Mouse (Mus musculus): Measurements from ENCODE around the gene Scap. TPM values are rescaled to one million over a fixed set of nuclear protein-coding genes. Genes with fewer than 3 reads are reported as not detected.
"Not testable (repeated sequence)": the region's sequence is repeated elsewhere in the genome, so short reads cannot be mapped to it uniquely, and the experiment has no call there.

The Scap gene
- polyA plus RNA-seq, 1 experiment from 2014 or later: 14.9 TPM

GRCm38 (mm10) chr9:110403240-110403639 lies 70.2 kb downstream of the Scap start:
- not testable (repeated sequence) for ATAC-seq; H3K9ac ChIP-seq (ENCODE audit: low read depth, low read length); H3K4me2 ChIP-seq (replicated peaks; ENCODE audit: low read depth); H3K4me3 ChIP-seq (ENCODE audit: low read depth, low read length); H3K27me3 ChIP-seq (replicated peaks; ENCODE audit: control insufficient read depth, insufficient read depth, low read length); H3K9me3 ChIP-seq (ENCODE audit: control insufficient read depth); H3K4me1 ChIP-seq (replicated peaks; ENCODE audit: control insufficient read depth, insufficient read depth, low read length); H3K27ac ChIP-seq (ENCODE audit: low read depth, low read length); H3K36me3 ChIP-seq (ENCODE audit: control insufficient read depth, insufficient read depth)
- 72% methylated on average over 4 of the region's 4 CpGs for WGBS
- TF ChIP-seq CTCF (IDR thresholded peaks at IDR 0.05; ENCODE audit: low read depth): peak; percentile 34

GRCm38 (mm10) chr9:110407311-110408098 lies 74.4 kb downstream of the Scap start:
- WGBS: 1% methylated on average over 41 of the region's 41 CpGs
- no peak for TF ChIP-seq CTCF (IDR thresholded peaks at IDR 0.05; ENCODE audit: low read depth)
- Histone ChIP-seq H3K4me1 (replicated peaks; ENCODE audit: control insufficient read depth, insufficient read depth, low read length) (no peaks in the 10 kb centered on the region), H3K4me3 (ENCODE audit: low read depth, low read length) (peak overlapping the region; percentile 93), H3K27ac (ENCODE audit: low read depth, low read length) (peak overlapping the region; percentile 64), H3K27me3 (replicated peaks; ENCODE audit: control insufficient read depth, insufficient read depth, low read length) (no peaks in the 10 kb centered on the region), H3K9ac (ENCODE audit: low read depth, low read length) (peak overlapping the region; percentile 85), H3K36me3 (ENCODE audit: control insufficient read depth, insufficient read depth) (no peaks in the 10 kb centered on the region), H3K9me3 (ENCODE audit: control insufficient read depth) (no peaks in the 10 kb centered on the region), H3K4me2 (replicated peaks; ENCODE audit: low read depth) (peak overlapping the region; percentile 81)
- ATAC-seq: peak; percentile 49

- Histone ChIP-seq H3K4me2 (replicated peaks; ENCODE audit: low read depth) (peak within 1 kb of the TSS; percentile 81), H3K9me3 (ENCODE audit: control insufficient read depth) (no peaks in the 10 kb centered on the region), H3K27ac (ENCODE audit: low read depth, low read length) (peak within 1 kb of the TSS; percentile 69), H3K9ac (ENCODE audit: low read depth, low read length) (peak within 1 kb of the TSS; percentile 85), H3K4me1 (replicated peaks; ENCODE audit: control insufficient read depth, insufficient read depth, low read length) (no peaks in the 10 kb centered on the region), H3K27me3 (replicated peaks; ENCODE audit: control insufficient read depth, insufficient read depth, low read length) (no peaks in the 10 kb centered on the region), H3K36me3 (ENCODE audit: control insufficient read depth, insufficient read depth) (no peaks in the 10 kb centered on the region), H3K4me3 (ENCODE audit: low read depth, low read length) (peak within 1 kb of the TSS; percentile 93)
- no peak for TF ChIP-seq CTCF (IDR thresholded peaks at IDR 0.05; ENCODE audit: low read depth)
- under 1% methylated on average over 39 of the region's 39 CpGs for WGBS
- peak; percentile 95 for ATAC-seq
These were observed 75.1 kb downstream of the Scap start, which contains the start of gene Ptpn23 for GRCm38 (mm10) chr9:110408099-110408773. TSS of gene Ptpn23 (minus strand) at chr9:110408213.

- Histone ChIP-seq H3K9ac (ENCODE audit: low read depth, low read length) (no peak overlapping the region), H3K27me3 (replicated peaks; ENCODE audit: control insufficient read depth, insufficient read depth, low read length) (no peaks in the 10 kb centered on the region), H3K27ac (ENCODE audit: low read depth, low read length) (no peak overlapping the region), H3K9me3 (ENCODE audit: control insufficient read depth) (no peaks in the 10 kb centered on the region), H3K36me3 (ENCODE audit: control insufficient read depth, insufficient read depth) (no peaks in the 10 kb centered on the region), H3K4me3 (ENCODE audit: low read depth, low read length) (no peak overlapping the region), H3K4me1 (replicated peaks; ENCODE audit: control insufficient read depth, insufficient read depth, low read length) (no peaks in the 10 kb centered on the region), H3K4me2 (replicated peaks; ENCODE audit: low read depth) (no peak overlapping the region)
- ATAC-seq: no peak
- WGBS: 39% methylated on average over 6 of the region's 6 CpGs
- TF ChIP-seq CTCF (IDR thresholded peaks at IDR 0.05; ENCODE audit: low read depth): peak; percentile 93
These were observed 78.1 kb downstream of the Scap start for GRCm38 (mm10) chr9:110410908-110411887.

- H3K4me1 ChIP-seq (replicated peaks; ENCODE audit: control insufficient read depth, insufficient read depth, low read length): no peaks in the 10 kb centered on the region
- TF ChIP-seq CTCF (IDR thresholded peaks at IDR 0.05; ENCODE audit: low read depth): no peak
- WGBS: 73% methylated on average over 7 of the region's 7 CpGs
- no peak overlapping the region for H3K9ac ChIP-seq (ENCODE audit: low read depth, low read length)
- no peak overlapping the region for H3K27ac ChIP-seq (ENCODE audit: low read depth, low read length)
- no peaks in the 10 kb centered on the region for H3K27me3 ChIP-seq (replicated peaks; ENCODE audit: control insufficient read depth, insufficient read depth, low read length)
- H3K4me2 ChIP-seq (replicated peaks; ENCODE audit: low read depth): no peak overlapping the region
- ATAC-seq: no peak
- H3K4me3 ChIP-seq (ENCODE audit: low read depth, low read length): no peak overlapping the region
- H3K9me3 ChIP-seq (ENCODE audit: control insufficient read depth): no peaks in the 10 kb centered on the region
- H3K36me3 ChIP-seq (ENCODE audit: control insufficient read depth, insufficient read depth): no peaks in the 10 kb centered on the region
These were observed 79.8 kb downstream of the Scap start for GRCm38 (mm10) chr9:110412926-110413325.

Data from intestine, postnatal 0 days (tissue).